8 mouse cellular contexts compared by ENCODE assay signal in genomic region chr7:135961026-135961425, GRCm38 (mm10).
DNase-seq lines count a peak whose midpoint lies in the region; ATAC-seq lines count a peak whose summit lies in the region.

No protein-coding gene starts in this region.

- no peak for ATAC-seq in megakaryocyte, adult 5-6 weeks (ENCODE audit: poor library complexity, severe bottlenecking)
- no peak for ATAC-seq in CD4-positive, CD25-positive, alpha-beta regulatory T cell, adult 4 months
- ATAC-seq in activated CD4-positive, CD25-positive, alpha-beta regulatory T cell, adult 4 months = no peak

- DNase-seq in brain, adult 2 months (ENCODE audit: low read depth, low spot score) = peak; percentile 95
- DNase-seq in cerebellum, adult 11 months = peak; percentile 68
- DNase-seq in frontal cortex, postnatal 36 days (ENCODE audit: low spot score in 2 of 2) = peak; percentile 19 to 34
- DNase-seq in layer of hippocampus, postnatal 10 days (ENCODE audit: low spot score in 2 of 2) = peak; percentile 30 to 35
- DNase-seq in kidney, adult 18-20 months = no peak
